Mouse (Mus musculus) E14TG2a.4 (cell line): Measurements from ENCODE around the gene Rhbdl1.

ENCODE experiments used
- CTCF ChIP-seq: conservative IDR thresholded peaks from 2 replicates; pipeline ENCODE4 v1.5.1; 2014; ENCODE audit warnings: low read length
- POU5F1 ChIP-seq: IDR thresholded peaks from 2 replicates; pipeline ENCODE4 v1.6.1; 2014; ENCODE audit warnings: low read length, borderline replicate concordance

DNA sequence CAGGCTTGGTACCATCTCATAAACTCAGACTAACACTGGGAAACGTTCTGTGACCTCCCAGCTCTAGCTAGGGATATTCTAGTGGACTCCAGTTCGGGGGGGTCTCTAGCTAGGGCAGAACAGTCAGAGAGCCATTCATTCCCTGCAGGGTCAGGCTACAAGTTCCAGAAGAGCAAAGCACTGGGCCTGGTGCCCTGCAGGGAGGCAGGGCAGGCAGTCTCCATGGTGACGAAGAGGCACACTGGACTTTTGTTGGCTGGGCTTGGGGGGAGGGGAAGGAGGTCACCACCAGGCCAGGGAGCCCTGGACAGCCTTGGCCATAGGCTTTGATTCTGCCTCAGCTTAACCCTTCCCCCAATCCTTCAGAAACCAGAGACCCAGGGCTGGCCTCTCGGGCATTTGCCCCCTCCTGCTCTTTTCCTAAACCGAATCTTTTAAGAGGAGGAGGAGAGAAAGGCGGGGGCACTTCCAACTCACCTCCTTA lies 41.4 kb downstream of the Rhbdl1 start, which contains the start of gene AC134908.4:
- TF ChIP-seq CTCF: no peak
- no peak for TF ChIP-seq POU5F1
